Mouse (Mus musculus) ovary, postnatal 14 days (tissue): ENCODE measurements around the gene Dzip1l.

Experiments used
- DNase-seq: peaks from one replicate; pipeline ENCODE4 v3.0.0; 2022; ENCODE audit warnings: low spot score

Dzip1l gene

GRCm38 (mm10) chr9:99660756-99661155 is 31.5 kb downstream of the Dzip1l start:
- DNase-seq = no peak

GRCm38 (mm10) chr9:99661606-99662166 is 32.4 kb downstream of the Dzip1l start:
- DNase-seq = no peak

- DNase-seq = peak; percentile 57
Measured at GRCm38 (mm10) chr9:99662406-99662805, 33.1 kb downstream of the Dzip1l start.

- DNase-seq = no peak
Measured at GRCm38 (mm10) chr9:99662887-99663286, 33.6 kb downstream of the Dzip1l start.

- peak; percentile 42 for DNase-seq
Measured at GRCm38 (mm10) chr9:99667596-99667995, 38.3 kb downstream of the Dzip1l start.

- DNase-seq = no peak
Measured at GRCm38 (mm10) chr9:99671603-99672002, 42.3 kb downstream of the Dzip1l start.

- DNase-seq = no peak
Measured at GRCm38 (mm10) chr9:99675714-99676113, 46.4 kb downstream of the Dzip1l start.

- no peak for DNase-seq
Measured at GRCm38 (mm10) chr9:99681980-99682570, 52.8 kb downstream of the Dzip1l start.

- DNase-seq = no peak
Measured at GRCm38 (mm10) chr9:99685061-99685521, 55.8 kb downstream of the Dzip1l start.

GRCm38 (mm10) chr9:99685536-99686231 is 56.4 kb downstream of the Dzip1l start:
- DNase-seq = no peak

- no peak for DNase-seq
Measured at GRCm38 (mm10) chr9:99689796-99690195, 60.5 kb downstream of the Dzip1l start.

GRCm38 (mm10) chr9:99690386-99690785 is 61.1 kb downstream of the Dzip1l start:
- no peak for DNase-seq

- DNase-seq = no peak
Measured at GRCm38 (mm10) chr9:99694961-99695360, 65.7 kb downstream of the Dzip1l start.

GRCm38 (mm10) chr9:99699752-99700389 is 70.6 kb downstream of the Dzip1l start:
- no peak for DNase-seq

- no peak for DNase-seq
Measured at GRCm38 (mm10) chr9:99701187-99701586, 71.9 kb downstream of the Dzip1l start.

- DNase-seq = no peak
Measured at GRCm38 (mm10) chr9:99702215-99702614, 72.9 kb downstream of the Dzip1l start.

GRCm38 (mm10) chr9:99703711-99704110 is 74.4 kb downstream of the Dzip1l start:
- DNase-seq = no peak

- DNase-seq = no peak
Measured at GRCm38 (mm10) chr9:99706264-99706663, 77.0 kb downstream of the Dzip1l start.

GRCm38 (mm10) chr9:99707425-99708126 is 78.3 kb downstream of the Dzip1l start:
- DNase-seq = no peak

GRCm38 (mm10) chr9:99709588-99710248 is 80.4 kb downstream of the Dzip1l start:
- DNase-seq = no peak

GRCm38 (mm10) chr9:99710297-99710696 is 81.0 kb downstream of the Dzip1l start:
- DNase-seq = no peak

GRCm38 (mm10) chr9:99717134-99717533 is 87.8 kb downstream of the Dzip1l start, which contains the start of gene Cldn18:
Gene Cldn18, minus strand, starts transcription at chr9:99717267.
- no peak for DNase-seq
